Comparison of ENCODE assay signal across 7 mouse cellular contexts in the genomic region with DNA sequence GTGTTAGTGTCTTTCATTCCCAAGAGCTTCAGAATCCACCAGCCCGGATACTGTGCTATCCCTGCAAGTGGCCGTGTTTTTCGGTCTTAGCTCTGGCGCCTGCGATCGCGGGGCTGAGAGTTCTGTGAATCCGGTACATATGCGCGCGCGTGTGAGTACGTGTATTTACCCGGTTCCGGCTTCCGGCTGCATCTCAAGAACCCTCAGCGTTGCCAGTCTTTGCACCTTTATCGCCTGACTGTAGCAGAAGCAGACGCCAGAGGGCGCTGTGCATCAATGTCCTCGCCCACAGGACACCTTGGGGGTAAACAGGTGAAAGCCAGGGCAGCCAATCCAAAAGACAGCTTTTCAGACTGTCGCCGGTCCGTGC. TPM values are rescaled to one million over a fixed set of nuclear protein-coding genes. Genes with fewer than 3 reads are reported as not detected.
DNase-seq lines count a peak whose midpoint lies in the region; ATAC-seq and TF ChIP-seq lines count a peak whose summit lies in the region.

No protein-coding gene starts in this region.

- no peak for TF ChIP-seq POLR2A in small intestine, adult 2 months (IDR thresholded peaks at IDR 0.05; ENCODE audit: low read depth, low read length)

- H3K9ac ChIP-seq in forebrain, embryonic 13.5 days = peak overlapping the region; percentile 62

- peak; percentile 48 for ATAC-seq in forebrain, embryonic 13.5 days

- H3K27ac ChIP-seq in forebrain, embryonic 13.5 days = 0 out of 2 replicates have a peak overlapping the region, but pooled peaks have one; percentile 68
- no peak overlapping the region for H3K27ac ChIP-seq in small intestine, adult 2 months (ENCODE audit: insufficient read depth, low read depth, low read length)

- H3K4me1 ChIP-seq in forebrain, embryonic 13.5 days = peaks cover 55% of the 10 kb centered on the region
- peaks cover 3% of the 10 kb centered on the region for H3K4me1 ChIP-seq in small intestine, adult 2 months (ENCODE audit: control insufficient read depth, insufficient read depth, insufficient read length, low read length)

- DNase-seq in NIH3T3 (ENCODE audit: low read depth) = peak; percentile 44
- peak; percentile 20 for DNase-seq in c-Kit-positive CD71-positive TER-119-positive erythroid progenitor cells, embryonic 14.5 days (ENCODE audit: low spot score)
- peak; percentile 73 for DNase-seq in hindlimb bud, embryonic 11.5 days (ENCODE audit: extremely low spot score, low read depth, low spot score)
- DNase-seq in left cerebral cortex, adult 8-10 months (ENCODE audit: low spot score in 2 of 2) = peak; percentile 57 to 64
- DNase-seq in lung, postnatal 4 days = peak; percentile 25 to 26

- no peaks in the 10 kb centered on the region for H3K36me3 ChIP-seq in forebrain, embryonic 13.5 days (ENCODE audit: poor library complexity, severe bottlenecking)
- no peaks in the 10 kb centered on the region for H3K36me3 ChIP-seq in small intestine, adult 2 months (ENCODE audit: control insufficient read depth, insufficient read depth, low read length)

- peak overlapping the region; percentile 80 for H3K4me2 ChIP-seq in forebrain, embryonic 13.5 days

- WGBS in forebrain, embryonic 13.5 days = under 1% methylated on average over 24 of the region's 24 CpGs
- WGBS in small intestine, adult 2 months = 3% methylated on average over 24 of the region's 24 CpGs

- peaks cover 89% of the 10 kb centered on the region for H3K27me3 ChIP-seq in forebrain, embryonic 13.5 days
- peaks cover 43% of the 10 kb centered on the region for H3K27me3 ChIP-seq in small intestine, adult 2 months (ENCODE audit: control insufficient read depth, insufficient read depth, low read length)

- no peaks in the 10 kb centered on the region for H3K9me3 ChIP-seq in forebrain, embryonic 13.5 days (replicated peaks)

- peak; percentile 28; the same call in 1 of the 2 replicates for TF ChIP-seq CTCF in small intestine, adult 2 months (IDR thresholded peaks at IDR 0.05; ENCODE audit: extremely low read depth, insufficient read length, insufficient replicate concordance, low read depth, low read length)

- H3K4me3 ChIP-seq in forebrain, embryonic 13.5 days = peak overlapping the region; percentile 50
- peak overlapping the region; percentile 34 for H3K4me3 ChIP-seq in small intestine, adult 2 months (ENCODE audit: low read depth, low read length)

RNA-seq across cellular contexts. Expression of gene Nxph1, which starts 3.1 kb away (rescaled TPM):
- polyA plus RNA-seq in forebrain, embryonic 13.5 days (2015; fragmentation: Nextera tagmentation; extraction: Ambion mirVana) = 23.9 and 31.6 TPM in 2 replicates
- total RNA-seq in left cerebral cortex, adult 8-10 months (2022) = 10 to 100 TPM; 39.4 to 45.1 (median 40.2) TPM
- polyA plus RNA-seq in small intestine, adult 2 months (2012; rRNA removed) = 0.04 TPM in 1 of 2 replicates, not detected in the other

Comparison
In these comparisons a context has a peak if more than half of its experiments do, and no peak if none do; other contexts are left out.
1. DNase-seq: peak in every context shown above with its lines; median percentile 73 in hindlimb bud, embryonic 11.5 days; 60 in left cerebral cortex, adult 8-10 months; 44 in NIH3T3; 26 in lung, postnatal 4 days; 20 in c-Kit-positive CD71-positive TER-119-positive erythroid progenitor cells, embryonic 14.5 days.
2. RNA of gene Nxph1, which starts 3.1 kb away (polyA plus RNA-seq): 23.9 to 31.6 TPM in forebrain, embryonic 13.5 days; 0.04 TPM in small intestine, adult 2 months; every median in the first group is over 10 times any median in the second.